In the genomic region with DNA sequence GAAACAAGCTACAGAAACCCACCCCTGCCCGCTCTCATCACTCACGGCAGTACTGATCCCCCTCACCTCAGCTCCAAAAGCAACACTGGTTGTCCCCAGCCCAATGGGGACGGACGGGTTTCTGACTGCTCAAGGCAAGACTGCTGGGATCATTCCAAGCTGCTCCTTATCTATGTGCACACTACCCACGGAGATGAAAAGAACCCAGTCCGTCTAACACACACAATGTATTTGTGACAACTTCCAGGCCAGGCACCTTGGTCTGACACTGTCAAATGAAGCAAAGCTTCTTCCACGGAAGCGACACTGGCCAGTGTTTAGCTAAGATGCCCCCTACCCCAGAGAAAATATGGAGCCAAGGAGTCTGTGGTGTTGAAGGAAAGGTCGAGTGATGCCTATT, we compare ENCODE assay signal across 7 mouse cellular contexts. TPM values are rescaled to one million over a fixed set of nuclear protein-coding genes. Genes with fewer than 3 reads are reported as not detected.
DNase-seq lines count a peak whose midpoint lies in the region; ATAC-seq and TF ChIP-seq lines count a peak whose summit lies in the region.

No protein-coding gene starts in this region.

- peak overlapping the region; percentile 93 for H3K4me2 ChIP-seq in forebrain, embryonic 11.5 days (ENCODE audit: low read depth, low read length, severe bottlenecking)
- peak overlapping the region; percentile 85 for H3K4me2 ChIP-seq in intestine, embryonic 16.5 days (ENCODE audit: low read depth, low read length)
- peak overlapping the region; percentile 94 for H3K4me2 ChIP-seq in neural tube, embryonic 15.5 days

- H3K9me3 ChIP-seq in forebrain, embryonic 11.5 days (ENCODE audit: control insufficient read depth, low read length) = no peaks in the 10 kb centered on the region
- H3K9me3 ChIP-seq in intestine, embryonic 16.5 days (ENCODE audit: control insufficient read depth, low read length) = no peaks in the 10 kb centered on the region
- no peaks in the 10 kb centered on the region for H3K9me3 ChIP-seq in neural tube, embryonic 15.5 days (replicated peaks)

- no peak for TF ChIP-seq POLR2A in liver, adult 2 months (IDR thresholded peaks at IDR 0.05; ENCODE audit: extremely low read depth, insufficient read depth, low read length)

- no peak for TF ChIP-seq CTCF in liver, adult 2 months (IDR thresholded peaks at IDR 0.05; ENCODE audit: low read depth, low read length)

- H3K27ac ChIP-seq in liver, adult 2 months (replicated peaks; ENCODE audit: insufficient read depth, low read depth, low read length) = peak overlapping the region; percentile 100
- no peak overlapping the region for H3K27ac ChIP-seq in forebrain, embryonic 11.5 days (ENCODE audit: low read depth, low read length)
- peak overlapping the region; percentile 97; the same call in 1 of the 2 replicates for H3K27ac ChIP-seq in intestine, embryonic 16.5 days (ENCODE audit: low read length)
- H3K27ac ChIP-seq in neural tube, embryonic 15.5 days (replicated peaks) = 0 out of 2 replicates have a peak overlapping the region, but pooled peaks have one; percentile 4

- H3K9ac ChIP-seq in liver, adult 2 months (ENCODE audit: low read depth, low read length) = peak overlapping the region; percentile 59
- peak overlapping the region; percentile 23; the same call in 1 of the 2 replicates for H3K9ac ChIP-seq in forebrain, embryonic 11.5 days (ENCODE audit: low read length)
- H3K9ac ChIP-seq in intestine, embryonic 16.5 days (ENCODE audit: low read depth, low read length) = peak overlapping the region; percentile 98
- peak overlapping the region; percentile 98 for H3K9ac ChIP-seq in neural tube, embryonic 15.5 days (replicated peaks)

- no peak for ATAC-seq in forebrain, embryonic 11.5 days (replicated peaks; ENCODE audit: low FRiP score)
- ATAC-seq in intestine, embryonic 16.5 days = no peak
- no peak for ATAC-seq in neural tube, embryonic 15.5 days (ENCODE audit: low FRiP score)
- ATAC-seq in inflammation-experienced regulatory T-cells, adult 6 months = no peak

- peaks cover 17% of the 10 kb centered on the region for H3K4me1 ChIP-seq in liver, adult 2 months (ENCODE audit: control insufficient read depth, insufficient read depth, low read length)
- peaks cover 15% of the 10 kb centered on the region for H3K4me1 ChIP-seq in forebrain, embryonic 11.5 days (replicated peaks; ENCODE audit: control insufficient read depth, insufficient read depth, low read length)
- peaks cover 28% of the 10 kb centered on the region for H3K4me1 ChIP-seq in intestine, embryonic 16.5 days (ENCODE audit: control insufficient read depth, insufficient read depth, low read length)
- peaks cover 51% of the 10 kb centered on the region for H3K4me1 ChIP-seq in neural tube, embryonic 15.5 days

- H3K4me3 ChIP-seq in liver, adult 2 months (ENCODE audit: insufficient read depth, low read depth, low read length) = peak overlapping the region; percentile 26; the same call in 1 of the 2 replicates
- H3K4me3 ChIP-seq in forebrain, embryonic 11.5 days (ENCODE audit: low read depth, low read length) = peak overlapping the region; percentile 100
- peak overlapping the region; percentile 99 for H3K4me3 ChIP-seq in intestine, embryonic 16.5 days (ENCODE audit: low read length)
- H3K4me3 ChIP-seq in neural tube, embryonic 15.5 days (replicated peaks) = peak overlapping the region; percentile 100

- DNase-seq in liver, adult 2 months (ENCODE audit: extremely low read depth, low read depth, low spot score) = no peak
- DNase-seq in liver = no peak
- no peak for DNase-seq in forebrain, embryonic 11.5 days (ENCODE audit: low spot score)
- DNase-seq in ovary, postnatal 14 days (ENCODE audit: low spot score) = no peak

- WGBS in liver, adult 2 months = 21% methylated on average over 9 of the region's 9 CpGs
- WGBS in forebrain, embryonic 11.5 days = 58% methylated on average over 9 of the region's 9 CpGs
- WGBS in intestine, embryonic 16.5 days = 27% methylated on average over 9 of the region's 9 CpGs
- WGBS in neural tube, embryonic 15.5 days = 42% methylated on average over 9 of the region's 9 CpGs

- H3K79me2 ChIP-seq in liver, adult 2 months (ENCODE audit: control insufficient read depth, insufficient read depth, low read length) = peaks cover 30% of the 10 kb centered on the region

- peaks cover 28% of the 10 kb centered on the region for H3K36me3 ChIP-seq in liver, adult 2 months (ENCODE audit: control insufficient read depth, insufficient read depth, low read length)
- H3K36me3 ChIP-seq in forebrain, embryonic 11.5 days (ENCODE audit: control insufficient read depth, insufficient read depth, low read length) = peaks cover 5% of the 10 kb centered on the region; the same call in 1 of the 2 replicates
- H3K36me3 ChIP-seq in intestine, embryonic 16.5 days (ENCODE audit: control insufficient read depth, insufficient read depth, low read length) = peaks cover 8% of the 10 kb centered on the region
- peaks cover 32% of the 10 kb centered on the region for H3K36me3 ChIP-seq in neural tube, embryonic 15.5 days

- no peaks in the 10 kb centered on the region for H3K27me3 ChIP-seq in liver, adult 2 months (ENCODE audit: control insufficient read depth, insufficient read depth, low read length)
- H3K27me3 ChIP-seq in forebrain, embryonic 11.5 days (ENCODE audit: control insufficient read depth, insufficient read depth, low read length) = no peaks in the 10 kb centered on the region
- no peaks in the 10 kb centered on the region for H3K27me3 ChIP-seq in intestine, embryonic 16.5 days (replicated peaks; ENCODE audit: control insufficient read depth, insufficient read depth, low read length)
- H3K27me3 ChIP-seq in neural tube, embryonic 15.5 days (replicated peaks) = no peaks in the 10 kb centered on the region

RNA-seq across cellular contexts. Expression of a gene that starts 1.7 kb away (rescaled TPM):
- total RNA-seq in liver, adult 2 months (2014; rRNA removed) = 24.8 and 36.9 TPM in 2 replicates
- 112 and 145 TPM in 2 replicates for polyA plus RNA-seq in liver, adult 2 months (2012; rRNA removed)
- 19.1 and 21.3 TPM in 2 replicates for polyA plus RNA-seq in forebrain, embryonic 11.5 days (2014; fragmentation: Nextera tagmentation; extraction: Ambion mirVana)
- polyA plus RNA-seq in intestine, embryonic 16.5 days (2015; fragmentation: Nextera tagmentation; extraction: Ambion mirVana) = 27.9 and 30.5 TPM in 2 replicates
- polyA plus RNA-seq in neural tube, embryonic 15.5 days (2015; fragmentation: Nextera tagmentation; extraction: Ambion mirVana) = 57.6 and 76.0 TPM in 2 replicates
- 1 to 10 TPM; 1.7 to 7.1 (median 3.9) TPM for polyA plus RNA-seq in inflammation-experienced regulatory T-cells, adult 6 months (2017; shearing (Covaris generic))

Comparison
In these comparisons a context has a peak if more than half of its experiments do, and no peak if none do; other contexts are left out.
1. H3K4me3 ChIP-seq: peak in every context shown above with its lines; median percentile 100 in forebrain, embryonic 11.5 days; 100 in neural tube, embryonic 15.5 days; 99 in intestine, embryonic 16.5 days; 26 in liver, adult 2 months.
2. H3K9ac ChIP-seq: peak in every context shown above with its lines; median percentile 98 in intestine, embryonic 16.5 days; 98 in neural tube, embryonic 15.5 days; 59 in liver, adult 2 months; 23 in forebrain, embryonic 11.5 days.